Mouse (Mus musculus): ENCODE measurements around the gene Fbxl2. TPM values are rescaled to one million over a fixed set of nuclear protein-coding genes. Genes with fewer than 3 reads are reported as not detected.

Gene Fbxl2
- total and polyA plus RNA-seq, 3 experiments, result 0.54 to 1.1 (median 0.81) TPM

- dilution Hi-C loops (cut with MboI; ENCODE audit: extremely low pct_ligation_motif_present, extremely low pct_unique_long_range_greater_than_20kb, low sequenced_read_pairs), result no loop called here
- Histone ChIP-seq H3K27ac (ENCODE audit: insufficient read depth, low read depth) (no peak overlapping the region), H3K4me1 (ENCODE audit: control insufficient read depth in 1 of 2, insufficient read depth in 2 of 2) (peaks cover 0 to 20% of the 10 kb centered on the region in 2 experiments; a peak in 2 of 4 replicates), H3K9me3 (replicated peaks; ENCODE audit: low read length) (no peaks in the 10 kb centered on the region), H3K9ac (ENCODE audit: insufficient read depth, low read depth) (no peak overlapping the region), H3K36me3 (replicated peaks in 1 of 2; ENCODE audit: control insufficient read depth in 1 of 2, insufficient read depth in 1 of 2, low read length in 1 of 2) (no peaks in the 10 kb centered on the region), H3K79me2 (replicated peaks; ENCODE audit: control insufficient read depth, extremely low read depth, insufficient read depth, poor library complexity, severe bottlenecking) (no peaks in the 10 kb centered on the region), H3K27me3 (replicated peaks) (no peaks in the 10 kb centered on the region), H3K4me3 (replicated peaks in 1 of 3; ENCODE audit: low read depth in 2 of 3, low read length in 2 of 3, poor library complexity in 1 of 3) (no peak overlapping the region), H3K4me2 (ENCODE audit: insufficient read depth, low read depth, poor library complexity, severe bottlenecking) (no peak overlapping the region)
- peak; percentile 43 for DNase-seq (ENCODE audit: extremely low read depth)
- in situ Hi-C loops (cut with MboI; ENCODE audit: low pct_ligation_motif_present, low pct_unique_long_range_greater_than_20kb, low sequenced_read_pairs), result no loop called here
- peak; percentile 57 for TF ChIP-seq JUN (IDR thresholded peaks at IDR 0.05; ENCODE audit: insufficient read depth, low read depth, low read length)
- TF ChIP-seq JUND (conservative IDR thresholded peaks at IDR 0.05; ENCODE audit: low read depth, low read length), result peak; percentile 83
- no peak for TF ChIP-seq PAX5 (IDR thresholded peaks at IDR 0.05; ENCODE audit: low read length)
- TF ChIP-seq MAX (IDR thresholded peaks at IDR 0.05; ENCODE audit: low read length), result no peak; the same call in 1 of the 2 replicates
- TF ChIP-seq EP300 (IDR thresholded peaks at IDR 0.05; ENCODE audit: low read length), result peak; percentile 83
- TF ChIP-seq MAFK (IDR thresholded peaks at IDR 0.05; ENCODE audit: insufficient replicate concordance, low read length), result peak; percentile 59; the same call in 1 of the 2 replicates
- TF ChIP-seq BHLHE40 (IDR thresholded peaks at IDR 0.05; ENCODE audit: low read depth, low read length), result peak; percentile 64
- TF ChIP-seq GABPA (IDR thresholded peaks at IDR 0.05; ENCODE audit: insufficient replicate concordance, low read depth, low read length), result no peak
- TF ChIP-seq CHD2 (IDR thresholded peaks at IDR 0.05; ENCODE audit: low read length), result no peak
- TF ChIP-seq E2F4 (IDR thresholded peaks at IDR 0.05; ENCODE audit: insufficient replicate concordance, low read depth, low read length), result no peak
- 0 out of 2 replicates have a peak, but pooled peaks have one; percentile 23 for TF ChIP-seq ETS1 (conservative IDR thresholded peaks at IDR 0.05; ENCODE audit: low read depth, low read length)
- no peak for TF ChIP-seq ZKSCAN1 (IDR thresholded peaks at IDR 0.05; ENCODE audit: borderline replicate concordance, low read depth, low read length)
- TF ChIP-seq MEF2A (IDR thresholded peaks at IDR 0.05; ENCODE audit: borderline replicate concordance, low read depth, low read length), result no peak; the same call in 1 of the 2 replicates
- TF ChIP-seq ELF1 (IDR thresholded peaks at IDR 0.05; ENCODE audit: low read depth, low read length), result no peak
- TF ChIP-seq IRF4 (IDR thresholded peaks at IDR 0.05; ENCODE audit: low read depth, low read length), result peak; percentile 88
Measured at GRCm38 (mm10) chr9:114007850-114008350, 38.1 kb downstream of the Fbxl2 start.

- H3K9me3 ChIP-seq (replicated peaks; ENCODE audit: low read length), result peaks cover 3% of the 10 kb centered on the region
- H3K27ac ChIP-seq (ENCODE audit: insufficient read depth, low read depth), result no peak overlapping the region
- H3K4me3 ChIP-seq (replicated peaks in 1 of 3; ENCODE audit: low read depth in 2 of 3, low read length in 2 of 3, poor library complexity in 1 of 3), result no peak overlapping the region
- dilution Hi-C loops (cut with MboI; ENCODE audit: extremely low pct_ligation_motif_present, extremely low pct_unique_long_range_greater_than_20kb, low sequenced_read_pairs) (no loop called here), in situ Hi-C loops (cut with MboI; ENCODE audit: low pct_ligation_motif_present, low pct_unique_long_range_greater_than_20kb, low sequenced_read_pairs) (no loop called here)
- peaks cover 0 to 20% of the 10 kb centered on the region in 2 experiments; a peak in 2 of 4 replicates for H3K4me1 ChIP-seq (ENCODE audit: control insufficient read depth in 1 of 2, insufficient read depth in 2 of 2)
- TF ChIP-seq SIN3A (IDR thresholded peaks at IDR 0.05; ENCODE audit: low read length), result no peak
- TF ChIP-seq NRF1 (IDR thresholded peaks at IDR 0.05; ENCODE audit: low read depth, low read length), result no peak
- TF ChIP-seq E2F4 (IDR thresholded peaks at IDR 0.05; ENCODE audit: insufficient replicate concordance, low read depth, low read length), result no peak
- TF ChIP-seq NELFE (IDR thresholded peaks at IDR 0.05; ENCODE audit: low read depth, low read length), result no peak
- no peak for TF ChIP-seq TCF12 (IDR thresholded peaks at IDR 0.05; ENCODE audit: low read depth, low read length)
- no peak for TF ChIP-seq MXI1 (IDR thresholded peaks at IDR 0.05; ENCODE audit: low read depth, low read length)
- no peak for TF ChIP-seq POLR2AphosphoS2 (IDR thresholded peaks at IDR 0.05; ENCODE audit: low read depth, low read length)
- no peak for TF ChIP-seq TBP (conservative IDR thresholded peaks at IDR 0.05; ENCODE audit: low read depth, low read length)
- H3K9ac ChIP-seq (ENCODE audit: insufficient read depth, low read depth), result no peak overlapping the region
- no peak for DNase-seq (ENCODE audit: extremely low read depth)
- no peaks in the 10 kb centered on the region for H3K79me2 ChIP-seq (replicated peaks; ENCODE audit: control insufficient read depth, extremely low read depth, insufficient read depth, poor library complexity, severe bottlenecking)
- no peaks in the 10 kb centered on the region for H3K36me3 ChIP-seq (replicated peaks in 1 of 2; ENCODE audit: control insufficient read depth in 1 of 2, insufficient read depth in 1 of 2, low read length in 1 of 2)
- no peaks in the 10 kb centered on the region for H3K27me3 ChIP-seq (replicated peaks)
- H3K4me2 ChIP-seq (ENCODE audit: insufficient read depth, low read depth, poor library complexity, severe bottlenecking), result no peak overlapping the region
Measured at GRCm38 (mm10) chr9:114006801-114007200, 39.2 kb downstream of the Fbxl2 start.
